Mouse (Mus musculus) CD4-positive, CD25-positive, alpha-beta regulatory T cell, adult 2 months (primary cell): ENCODE measurements at regions not wholly inside any gene's neighbourhood (a gene's known extent, or its start where the extent isn't known, plus 50 kb on each side); places are given as distances from the start of the nearest gene placed in this dataset.

Experiments used
- DNase-seq: peaks from one replicate; pipeline ENCODE4 v3.0.0-alpha.2; 2012; ENCODE audit warnings: low read depth, low spot score

DNA sequence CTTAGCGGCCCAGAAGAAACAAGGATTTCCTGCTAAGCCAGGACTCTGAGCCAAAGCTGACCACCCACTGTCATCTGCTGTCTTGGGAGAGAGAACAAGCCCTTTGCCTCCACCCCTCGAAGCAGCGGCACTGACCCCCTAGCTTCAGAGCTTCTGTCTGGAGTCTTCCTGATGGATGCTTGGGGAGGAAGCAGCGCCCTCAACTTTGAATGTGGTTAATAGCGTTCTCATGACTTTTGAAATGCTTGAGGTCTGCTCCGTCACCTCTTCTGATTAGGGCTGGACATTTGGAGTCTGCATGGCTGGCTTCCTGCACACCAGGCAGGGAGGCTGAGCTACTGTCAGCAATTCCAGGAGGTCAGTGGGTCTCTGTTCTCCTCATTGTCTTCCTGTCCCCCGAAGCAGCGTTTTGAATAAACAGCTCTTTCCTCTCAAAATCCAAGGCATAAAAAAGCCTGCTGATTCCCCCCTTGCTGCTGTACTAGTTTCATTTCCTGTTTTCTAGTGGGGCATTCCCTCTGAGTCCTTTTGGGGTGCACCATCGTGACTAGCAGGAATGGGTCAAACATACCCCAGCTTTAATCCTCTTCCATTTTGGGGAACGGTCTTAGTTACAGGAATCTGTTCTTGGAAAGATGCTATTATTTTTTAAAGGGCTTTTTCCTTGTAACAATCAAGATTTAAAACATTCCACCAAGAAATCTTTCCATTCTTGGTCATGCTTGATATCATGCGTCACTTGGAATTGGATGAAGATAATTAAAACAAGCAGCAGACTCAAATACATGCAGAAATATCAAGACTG, 256.0 kb downstream of the Ankrd16 start:
- no peak for DNase-seq

DNA sequence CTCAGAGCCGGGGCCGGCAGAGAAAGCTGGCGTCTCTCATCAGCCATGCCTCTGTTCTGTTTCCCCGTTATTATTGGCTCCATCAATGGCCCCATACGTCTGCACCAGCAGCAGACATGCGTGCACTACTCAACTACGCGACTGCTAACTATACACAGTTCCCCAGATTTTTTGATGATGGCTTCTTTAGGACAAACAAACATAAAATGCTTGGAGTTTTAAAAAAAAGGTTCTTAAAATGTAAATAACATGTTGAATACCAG, 256.6 kb downstream of the Ankrd16 start:
- DNase-seq, result no peak

DNA sequence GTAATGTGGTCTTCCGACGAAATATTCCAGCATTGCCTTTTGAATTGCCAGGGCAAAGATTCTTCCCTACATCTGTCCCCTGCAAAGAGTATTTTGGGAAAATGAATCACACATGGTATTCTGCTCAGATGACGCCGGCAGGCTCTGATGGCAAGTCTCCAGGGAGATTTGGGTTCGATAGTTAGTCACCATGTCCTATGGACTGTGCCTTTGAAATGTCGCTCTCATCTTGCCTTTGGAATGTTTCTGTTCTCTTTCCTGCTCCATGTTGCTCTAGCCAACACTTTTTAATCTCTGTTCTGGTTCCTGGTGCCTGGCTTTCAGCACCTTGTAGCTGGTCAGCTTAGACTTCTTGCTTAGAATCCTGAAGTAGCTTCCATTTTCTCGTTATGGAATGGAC, 252.3 kb downstream of the Itga8 start:
- DNase-seq, result no peak

DNA sequence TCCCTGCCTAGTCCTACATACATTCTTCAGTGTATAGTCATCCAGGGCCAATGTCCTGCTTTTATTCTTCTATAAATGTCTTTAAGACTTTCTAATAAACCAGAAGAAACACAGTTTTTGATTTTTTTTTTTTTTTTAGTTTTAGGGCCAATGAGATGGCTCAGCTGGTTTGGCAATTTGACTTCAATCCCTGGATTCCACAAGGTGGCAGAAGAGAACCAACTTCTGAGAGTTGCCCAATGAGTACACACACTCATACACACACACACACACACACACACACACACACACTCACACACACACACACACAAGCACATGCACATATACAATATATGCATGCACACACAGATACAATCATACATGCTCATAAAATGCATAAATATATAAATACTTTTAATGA, 251.8 kb downstream of the Itga8 start:
- no peak for DNase-seq

DNA sequence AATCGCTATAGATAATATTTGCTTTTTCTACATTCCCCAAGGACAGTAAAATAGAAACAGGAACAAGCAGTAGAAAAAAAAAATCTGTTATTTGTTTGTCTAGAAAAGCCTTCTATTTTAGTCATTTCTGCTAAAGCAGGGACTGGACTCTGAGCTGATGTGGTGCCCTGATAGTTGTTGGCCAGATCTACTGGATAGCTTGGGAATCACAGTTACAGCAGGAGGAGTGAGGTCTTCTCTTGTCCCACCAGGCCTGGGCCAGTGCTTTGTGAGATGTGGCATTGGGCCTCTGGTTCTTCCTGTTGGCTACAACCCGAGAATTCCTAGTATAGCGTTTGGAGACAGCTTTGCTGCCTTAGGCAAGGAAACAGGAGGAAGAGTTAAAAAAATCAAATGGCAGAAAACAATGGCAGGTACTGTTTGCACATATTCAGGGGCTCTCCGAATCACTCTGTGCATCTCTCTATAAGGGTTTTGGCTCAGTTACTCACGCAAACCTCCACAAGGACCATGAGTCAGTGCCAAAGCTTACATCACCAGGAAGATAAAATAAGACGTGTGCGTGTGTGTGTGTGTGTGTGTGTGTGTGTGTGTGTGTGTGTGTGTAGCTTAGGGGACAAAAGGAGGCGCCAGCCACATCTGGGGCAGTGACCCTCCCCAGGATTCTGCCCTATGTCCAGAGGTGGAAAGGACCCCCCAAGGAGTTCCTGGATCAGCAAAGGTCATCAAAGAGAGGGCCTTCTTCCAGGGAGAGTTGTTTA, 248.1 kb downstream of the Itga8 start:
- no peak for DNase-seq

DNA sequence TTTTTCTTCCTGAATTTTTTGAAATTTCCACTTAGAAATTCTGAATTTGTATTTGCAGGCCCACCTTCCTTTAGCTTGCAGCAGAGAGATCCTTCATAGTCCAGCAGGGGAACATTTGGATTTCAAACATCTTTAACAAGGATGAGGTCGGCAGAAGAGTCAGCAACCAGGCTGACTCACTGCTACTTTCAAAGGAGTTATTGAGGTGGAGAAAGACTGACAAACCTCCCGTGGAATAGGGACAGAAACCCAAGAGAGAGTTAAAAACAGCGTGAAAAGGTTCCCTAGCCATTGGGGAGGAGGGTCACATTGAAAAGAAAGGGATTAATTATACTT, 247.6 kb downstream of the Itga8 start:
- no peak for DNase-seq
